Mouse (Mus musculus): Measurements from ENCODE around the gene Hes1.
A peak's percentile ranks its signal among the peaks of the same experiment; 100 is the strongest.
"Not testable (repeated sequence)": the region's sequence is repeated elsewhere in the genome, so short reads cannot be mapped to it uniquely, and the experiment has no call there.

Gene Hes1

GRCm38 (mm10) chr16:30069950-30070770 is 6.0 kb downstream of the Hes1 start:
- DNase-seq (ENCODE audit: low spot score), result peak; percentile 83

- peak; percentile 60 for DNase-seq (ENCODE audit: low spot score)
Measured at GRCm38 (mm10) chr16:30070771-30071191, 6.6 kb downstream of the Hes1 start.

GRCm38 (mm10) chr16:30073317-30073716 is 9.1 kb downstream of the Hes1 start:
- DNase-seq (ENCODE audit: low spot score), result no peak

- DNase-seq (ENCODE audit: low spot score), result no peak
Measured at GRCm38 (mm10) chr16:30081498-30081897, 17.3 kb downstream of the Hes1 start.

GRCm38 (mm10) chr16:30081980-30082379 is 17.8 kb downstream of the Hes1 start:
- DNase-seq (ENCODE audit: low spot score), result no peak

- DNase-seq (ENCODE audit: low spot score), result no peak
Measured at GRCm38 (mm10) chr16:30082965-30083364, 18.8 kb downstream of the Hes1 start.

GRCm38 (mm10) chr16:30083536-30083935 is 19.4 kb downstream of the Hes1 start:
- DNase-seq (ENCODE audit: low spot score), result no peak

- no peak for DNase-seq (ENCODE audit: low spot score)
Measured at GRCm38 (mm10) chr16:30088646-30089045, 24.5 kb downstream of the Hes1 start.

GRCm38 (mm10) chr16:30090200-30090865 is 26.1 kb downstream of the Hes1 start:
- DNase-seq (ENCODE audit: low spot score), result no peak

- no peak for DNase-seq (ENCODE audit: low spot score)
Measured at GRCm38 (mm10) chr16:30096050-30096449, 31.9 kb downstream of the Hes1 start.

- peak; percentile 61 for DNase-seq (ENCODE audit: low spot score)
Measured at GRCm38 (mm10) chr16:30096475-30096874, 32.3 kb downstream of the Hes1 start.

- no peak for DNase-seq (ENCODE audit: low spot score)
Measured at GRCm38 (mm10) chr16:30099124-30099523, 34.9 kb downstream of the Hes1 start.

- peak; percentile 76 for DNase-seq (ENCODE audit: low spot score)
Measured at GRCm38 (mm10) chr16:30102149-30102915, 38.1 kb downstream of the Hes1 start.

- DNase-seq (ENCODE audit: low spot score), result no peak
Measured at GRCm38 (mm10) chr16:30102982-30103381, 38.8 kb downstream of the Hes1 start.

GRCm38 (mm10) chr16:30103495-30103894 is 39.3 kb downstream of the Hes1 start:
- DNase-seq (ENCODE audit: low spot score), result no peak

- DNase-seq (ENCODE audit: low spot score), result no peak
Measured at GRCm38 (mm10) chr16:30104363-30104762, 40.2 kb downstream of the Hes1 start.

- DNase-seq (ENCODE audit: low spot score), result no peak
Measured at GRCm38 (mm10) chr16:30105476-30105875, 41.3 kb downstream of the Hes1 start.

- not testable (repeated sequence) for DNase-seq (ENCODE audit: low spot score)
Measured at GRCm38 (mm10) chr16:30108167-30108566, 44.0 kb downstream of the Hes1 start.

GRCm38 (mm10) chr16:30110466-30110865 is 46.3 kb downstream of the Hes1 start:
- no peak for DNase-seq (ENCODE audit: low spot score)

GRCm38 (mm10) chr16:30111069-30111468 is 46.9 kb downstream of the Hes1 start:
- DNase-seq (ENCODE audit: low spot score), result no peak

- DNase-seq (ENCODE audit: low spot score), result no peak
Measured at GRCm38 (mm10) chr16:30111566-30111965, 47.4 kb downstream of the Hes1 start.

- no peak for DNase-seq (ENCODE audit: low spot score)
Measured at GRCm38 (mm10) chr16:30113170-30113569, 49.0 kb downstream of the Hes1 start.

- no peak for DNase-seq (ENCODE audit: low spot score)
Measured at GRCm38 (mm10) chr16:30113800-30114199, 49.6 kb downstream of the Hes1 start.

Measured in embryo, embryonic 10.5 days (tissue).